Mouse (Mus musculus): ENCODE data around the gene Ccdc28b. TPM values are rescaled to one million over a fixed set of nuclear protein-coding genes. Genes with fewer than 3 reads are reported as not detected.

The Ccdc28b gene
- 42.2 and 75.8 TPM in 2 replicates for polyA plus RNA-seq (2011; ENCODE audit: insufficient read depth, insufficient read length, low replicate concordance, missing spikeins)

GRCm38 (mm10) chr4:129623681-129624091, at the start of gene Ccdc28b:
Gene Ccdc28b, minus strand, starts transcription at chr4:129623947.
- peaks cover 5% of the 10 kb centered on the region; the same call in 1 of the 2 replicates for H3K4me1 ChIP-seq (ENCODE audit: control insufficient read depth, insufficient read depth, low read length)
- H3K4me3 ChIP-seq (replicated peaks; ENCODE audit: control insufficient read depth, low read depth, low read length), result peak within 1 kb of the TSS; percentile 78
- peak within 1 kb of the TSS; percentile 78 for H3K27ac ChIP-seq (ENCODE audit: control insufficient read depth, insufficient read depth, low read depth, low read length, poor library complexity)
- under 1% methylated on average over 10 of the region's 10 CpGs for WGBS
- TF ChIP-seq CTCF (IDR thresholded peaks at IDR 0.05; ENCODE audit: control insufficient read depth, insufficient read depth, low read length), result no peak
- no peak for TF ChIP-seq POLR2A (IDR thresholded peaks at IDR 0.05; ENCODE audit: borderline replicate concordance, control insufficient read depth, low read depth, low read length)

GRCm38 (mm10) chr4:129672878-129673449, 49.2 kb upstream of the Ccdc28b start:
- TF ChIP-seq CTCF (IDR thresholded peaks at IDR 0.05; ENCODE audit: control insufficient read depth, insufficient read depth, low read length) (no peak), POLR2A (IDR thresholded peaks at IDR 0.05; ENCODE audit: borderline replicate concordance, control insufficient read depth, low read depth, low read length) (no peak)
- peak overlapping the region; percentile 95; the same call in 1 of the 2 replicates for H3K27ac ChIP-seq (ENCODE audit: control insufficient read depth, insufficient read depth, low read depth, low read length, poor library complexity)
- WGBS, result 2% methylated on average over 10 of the region's 10 CpGs
- H3K4me1 ChIP-seq (ENCODE audit: control insufficient read depth, insufficient read depth, low read length), result no peaks in the 10 kb centered on the region
- H3K4me3 ChIP-seq (replicated peaks; ENCODE audit: control insufficient read depth, low read depth, low read length), result peak overlapping the region; percentile 90

GRCm38 (mm10) chr4:129672083-129672877, 48.5 kb upstream of the Ccdc28b start, which contains the start of gene Kpna6:
Gene Kpna6, minus strand, starts transcription at chr4:129672767.
- TF ChIP-seq POLR2A (IDR thresholded peaks at IDR 0.05; ENCODE audit: borderline replicate concordance, control insufficient read depth, low read depth, low read length) (no peak), CTCF (IDR thresholded peaks at IDR 0.05; ENCODE audit: control insufficient read depth, insufficient read depth, low read length) (no peak)
- under 1% methylated on average over 65 of the region's 65 CpGs for WGBS

GRCm38 (mm10) chr4:129671491-129672082, 47.8 kb upstream of the Ccdc28b start:
- H3K4me3 ChIP-seq (replicated peaks; ENCODE audit: control insufficient read depth, low read depth, low read length), result peak overlapping the region; percentile 90
- TF ChIP-seq CTCF (IDR thresholded peaks at IDR 0.05; ENCODE audit: control insufficient read depth, insufficient read depth, low read length) (peak; percentile 62), POLR2A (IDR thresholded peaks at IDR 0.05; ENCODE audit: borderline replicate concordance, control insufficient read depth, low read depth, low read length) (no peak)
- H3K4me1 ChIP-seq (ENCODE audit: control insufficient read depth, insufficient read depth, low read length), result no peaks in the 10 kb centered on the region
- WGBS, result 4% methylated on average over 12 of the region's 12 CpGs
- peak overlapping the region; percentile 95 for H3K27ac ChIP-seq (ENCODE audit: control insufficient read depth, insufficient read depth, low read depth, low read length, poor library complexity)

More at GRCm38 (mm10) chr4:129672083-129672877, 48.5 kb upstream of the Ccdc28b start, which contains the start of gene Kpna6:
- peak within 1 kb of the TSS; percentile 90 for H3K4me3 ChIP-seq (replicated peaks; ENCODE audit: control insufficient read depth, low read depth, low read length)
- no peaks in the 10 kb centered on the region for H3K4me1 ChIP-seq (ENCODE audit: control insufficient read depth, insufficient read depth, low read length)
- peak within 1 kb of the TSS; percentile 95 for H3K27ac ChIP-seq (ENCODE audit: control insufficient read depth, insufficient read depth, low read depth, low read length, poor library complexity)

- whole genome bisulfite sequencing, result 82% methylated on average over 3 of the region's 3 CpGs
- Histone ChIP-seq H3K27ac (ENCODE audit: control insufficient read depth, insufficient read depth, low read depth, low read length, poor library complexity) (no peak overlapping the region), H3K4me1 (ENCODE audit: control insufficient read depth, insufficient read depth, low read length) (no peaks in the 10 kb centered on the region), H3K4me3 (replicated peaks; ENCODE audit: control insufficient read depth, low read depth, low read length) (no peak overlapping the region)
- TF ChIP-seq POLR2A (IDR thresholded peaks at IDR 0.05; ENCODE audit: borderline replicate concordance, control insufficient read depth, low read depth, low read length) (no peak), CTCF (IDR thresholded peaks at IDR 0.05; ENCODE audit: control insufficient read depth, insufficient read depth, low read length) (no peak)
Observed at GRCm38 (mm10) chr4:129662255-129662813, 38.6 kb upstream of the Ccdc28b start.

GRCm38 (mm10) chr4:129661584-129661983, 37.8 kb upstream of the Ccdc28b start:
- TF ChIP-seq POLR2A (IDR thresholded peaks at IDR 0.05; ENCODE audit: borderline replicate concordance, control insufficient read depth, low read depth, low read length) (no peak), CTCF (IDR thresholded peaks at IDR 0.05; ENCODE audit: control insufficient read depth, insufficient read depth, low read length) (no peak)
- 87% methylated on average over 3 of the region's 3 CpGs for WGBS
- H3K4me1 ChIP-seq (ENCODE audit: control insufficient read depth, insufficient read depth, low read length), result no peaks in the 10 kb centered on the region
- no peak overlapping the region for H3K4me3 ChIP-seq (replicated peaks; ENCODE audit: control insufficient read depth, low read depth, low read length)
- no peak overlapping the region for H3K27ac ChIP-seq (ENCODE audit: control insufficient read depth, insufficient read depth, low read depth, low read length, poor library complexity)

- H3K27ac ChIP-seq (ENCODE audit: control insufficient read depth, insufficient read depth, low read depth, low read length, poor library complexity), result no peak overlapping the region
- no peaks in the 10 kb centered on the region for H3K4me1 ChIP-seq (ENCODE audit: control insufficient read depth, insufficient read depth, low read length)
- no peak overlapping the region for H3K4me3 ChIP-seq (replicated peaks; ENCODE audit: control insufficient read depth, low read depth, low read length)
- WGBS, result 92% methylated on average over 14 of the region's 14 CpGs
- TF ChIP-seq POLR2A (IDR thresholded peaks at IDR 0.05; ENCODE audit: borderline replicate concordance, control insufficient read depth, low read depth, low read length) (no peak), CTCF (IDR thresholded peaks at IDR 0.05; ENCODE audit: control insufficient read depth, insufficient read depth, low read length) (no peak)
Observed at GRCm38 (mm10) chr4:129654770-129655169, 31.0 kb upstream of the Ccdc28b start.
